Mouse (Mus musculus) adrenal gland, postnatal 0 days (tissue): Measurements from ENCODE around the gene Golga4. TPM values are rescaled to one million over a fixed set of nuclear protein-coding genes. Genes with fewer than 3 reads are reported as not detected.

Experiments
- polyA plus RNA-seq: library from polyadenylated mRNA; unstranded; fragments of >200 nt; fragmentation: Nextera tagmentation; extraction: Ambion mirVana; gene quantifications from 2 replicates; pipeline ENCODE4 v1.2.1, GENCODE M21; 2015

Golga4 gene
- polyA plus RNA-seq: 23.0 and 37.4 TPM in 2 replicates

GRCm38 (mm10) chr9:118506020-118506403 lies at the start of gene Golga4:
TSS of gene Golga4 (plus strand) at chr9:118506267.

GRCm38 (mm10) chr9:118477961-118478360 lies 28.1 kb upstream of the Golga4 start, which contains the start of gene Eomes:
TSS of gene Eomes (plus strand) at chr9:118478212.

GRCm38 (mm10) chr9:118606148-118606816 lies 100.2 kb downstream of the Golga4 start, which contains the start of gene Itga9:
TSS of gene Itga9 (plus strand) at chr9:118606690.

Other genes with a start within 250 kb of the Golga4 start
- 0.16 TPM in 1 of 2 replicates, not detected in the other for gene Eomes, start 28.1 kb upstream of the Golga4 start, polyA plus RNA-seq
- gene Itga9, start 100.4 kb downstream of the Golga4 start, polyA plus RNA-seq: 19.9 and 26.4 TPM in 2 replicates